8 mouse cellular contexts compared by ENCODE assay signal in the genomic region with DNA sequence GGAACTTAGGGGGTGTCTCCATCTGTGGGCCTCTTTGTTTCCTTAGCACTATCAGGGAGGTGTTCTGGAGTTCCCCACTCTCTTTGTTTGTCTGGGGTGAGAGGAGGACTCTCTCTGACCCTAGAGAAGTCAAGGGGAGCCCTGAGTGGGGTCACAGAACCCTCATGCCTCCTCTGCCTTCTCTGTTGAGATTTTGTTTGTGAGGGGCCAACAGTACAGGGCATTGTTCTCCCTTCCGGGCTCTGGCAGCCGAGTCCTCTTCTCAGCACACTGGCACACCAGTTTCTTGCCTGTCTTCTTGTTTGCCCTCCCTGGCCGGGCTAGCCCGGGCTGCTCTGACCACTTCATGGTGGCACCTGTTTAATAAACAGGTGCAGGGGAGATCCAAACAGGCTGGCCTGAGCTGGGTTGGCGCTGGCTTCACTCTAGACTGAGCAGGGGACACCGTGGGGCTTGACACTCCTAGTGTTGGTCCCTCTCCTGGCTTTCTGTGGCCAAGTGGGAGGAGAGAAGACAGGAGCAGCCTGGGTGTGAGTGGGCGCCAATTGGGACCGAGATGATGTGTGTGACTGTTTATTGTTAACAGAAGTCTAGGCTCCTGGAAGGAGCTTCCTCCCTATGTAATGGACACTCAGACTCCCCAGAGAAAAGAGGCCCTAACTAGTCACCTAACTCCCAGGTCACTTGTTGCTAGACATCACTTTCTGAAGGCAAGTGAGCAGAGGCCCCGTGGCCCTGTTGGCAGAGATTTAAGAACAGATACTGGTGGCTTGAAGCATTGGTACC. TPM values are rescaled to one million over a fixed set of nuclear protein-coding genes. Genes with fewer than 3 reads are reported as not detected.
A peak's percentile ranks its signal among the peaks of the same experiment; 100 is the strongest.
DNase-seq lines count a peak whose midpoint lies in the region; ATAC-seq and TF ChIP-seq lines count a peak whose summit lies in the region.

No protein-coding gene starts in this region.

- H3K9me3 ChIP-seq in midbrain, embryonic 11.5 days (ENCODE audit: control insufficient read depth, low read length), result no peaks in the 10 kb centered on the region
- no peaks in the 10 kb centered on the region for H3K9me3 ChIP-seq in midbrain, postnatal 0 days (ENCODE audit: low read length)
- no peaks in the 10 kb centered on the region for H3K9me3 ChIP-seq in hindbrain, embryonic 15.5 days

- no peak overlapping the region for H3K27ac ChIP-seq in midbrain, embryonic 11.5 days (ENCODE audit: low read depth, low read length)
- no peak overlapping the region; the same call in 1 of the 2 replicates for H3K27ac ChIP-seq in midbrain, postnatal 0 days (ENCODE audit: low read depth, low read length)
- H3K27ac ChIP-seq in hindbrain, embryonic 15.5 days (replicated peaks), result peak overlapping the region; percentile 54
- H3K27ac ChIP-seq in olfactory bulb, adult 2 months (ENCODE audit: insufficient read depth, low read depth, low read length), result peak overlapping the region; percentile 74

- intact Hi-C loops in heart, postnatal 25 days (cut with DNase I), result no loop called here

- peak overlapping the region; percentile 24; the same call in 1 of the 2 replicates for H3K9ac ChIP-seq in midbrain, embryonic 11.5 days (ENCODE audit: low read length)
- no peak overlapping the region for H3K9ac ChIP-seq in midbrain, postnatal 0 days (replicated peaks; ENCODE audit: low read length, poor library complexity, severe bottlenecking)
- 0 out of 2 replicates have a peak overlapping the region, but pooled peaks have one; percentile 11 for H3K9ac ChIP-seq in hindbrain, embryonic 15.5 days

- WGBS in midbrain, embryonic 11.5 days, result 69% methylated on average over 9 of the region's 9 CpGs
- WGBS in midbrain, postnatal 0 days, result 60% methylated on average over 9 of the region's 9 CpGs
- WGBS in hindbrain, embryonic 15.5 days, result 65% methylated on average over 9 of the region's 9 CpGs
- 49% methylated on average over 9 of the region's 9 CpGs for WGBS in olfactory bulb, adult 2 months

- peak; percentile 91 for DNase-seq in heart, adult 11 months
- no peak for DNase-seq in heart, postnatal 25 days (ENCODE audit: low spot score)
- DNase-seq in midbrain, embryonic 11.5 days (ENCODE audit: low spot score, missing footprints), result no peak
- DNase-seq in midbrain, postnatal 0 days (ENCODE audit: low spot score), result no peak
- DNase-seq in adipocyte (ENCODE audit: low spot score), result no peak
- DNase-seq in MN1 (ENCODE audit: low spot score), result no peak

- no peaks in the 10 kb centered on the region for H3K27me3 ChIP-seq in midbrain, embryonic 11.5 days (ENCODE audit: control insufficient read depth, insufficient read depth, low read length)
- no peaks in the 10 kb centered on the region for H3K27me3 ChIP-seq in midbrain, postnatal 0 days (ENCODE audit: insufficient read depth, low read length)
- H3K27me3 ChIP-seq in hindbrain, embryonic 15.5 days, result no peaks in the 10 kb centered on the region

- TF ChIP-seq POLR2A in olfactory bulb, adult 2 months (IDR thresholded peaks at IDR 0.05; ENCODE audit: insufficient read depth, low read depth, low read length), result no peak

- no peak overlapping the region for H3K4me2 ChIP-seq in midbrain, embryonic 11.5 days
- H3K4me2 ChIP-seq in midbrain, postnatal 0 days (ENCODE audit: low read depth, low read length, poor library complexity, severe bottlenecking), result no peak overlapping the region
- H3K4me2 ChIP-seq in hindbrain, embryonic 15.5 days, result no peak overlapping the region

- H3K4me3 ChIP-seq in midbrain, embryonic 11.5 days (ENCODE audit: low read depth, low read length), result no peak overlapping the region
- no peak overlapping the region for H3K4me3 ChIP-seq in midbrain, postnatal 0 days (ENCODE audit: low read depth, low read length)
- no peak overlapping the region for H3K4me3 ChIP-seq in hindbrain, embryonic 15.5 days
- H3K4me3 ChIP-seq in olfactory bulb, adult 2 months (ENCODE audit: insufficient read depth, low read depth, low read length), result no peak overlapping the region

- H3K36me3 ChIP-seq in midbrain, embryonic 11.5 days (ENCODE audit: control insufficient read depth, insufficient read depth, low read length), result no peaks in the 10 kb centered on the region
- H3K36me3 ChIP-seq in midbrain, postnatal 0 days (ENCODE audit: insufficient read depth, low read length), result peaks cover 4% of the 10 kb centered on the region; the same call in 1 of the 2 replicates
- H3K36me3 ChIP-seq in hindbrain, embryonic 15.5 days, result no peaks in the 10 kb centered on the region

- no peaks in the 10 kb centered on the region for H3K4me1 ChIP-seq in midbrain, embryonic 11.5 days (ENCODE audit: control insufficient read depth, insufficient read depth, low read length)
- H3K4me1 ChIP-seq in midbrain, postnatal 0 days (ENCODE audit: insufficient read depth, low read length), result peaks cover 16% of the 10 kb centered on the region
- peaks cover 67% of the 10 kb centered on the region for H3K4me1 ChIP-seq in hindbrain, embryonic 15.5 days (replicated peaks)
- H3K4me1 ChIP-seq in olfactory bulb, adult 2 months (ENCODE audit: control insufficient read depth, insufficient read depth, low read length), result peaks cover 38% of the 10 kb centered on the region

- ATAC-seq in midbrain, embryonic 11.5 days (ENCODE audit: low FRiP score), result no peak
- ATAC-seq in midbrain, postnatal 0 days (ENCODE audit: low FRiP score), result no peak
- ATAC-seq in hindbrain, embryonic 15.5 days (ENCODE audit: low FRiP score, low read depth), result 0 out of 2 replicates have a peak, but pooled peaks have one; percentile 11

- no peak for TF ChIP-seq CTCF in midbrain, postnatal 0 days (IDR thresholded peaks at IDR 0.05)
- no peak for TF ChIP-seq CTCF in olfactory bulb, adult 2 months (IDR thresholded peaks at IDR 0.05; ENCODE audit: insufficient read depth, low read depth, low read length)

RNA-seq across cellular contexts. Expression of gene Slc43a2, which starts 6.9 kb away (rescaled TPM):
- 10 to 100 TPM; 14.9 to 18.2 TPM for total RNA-seq in heart, postnatal 25 days (2021)
- 3.3 and 3.7 TPM in 2 replicates for polyA plus RNA-seq in midbrain, embryonic 11.5 days (2014; fragmentation: Nextera tagmentation; extraction: Ambion mirVana)
- 34.3 and 34.5 TPM in 2 replicates for total RNA-seq in midbrain, postnatal 0 days (2014; rRNA removed)
- polyA plus RNA-seq in midbrain, postnatal 0 days (2015; fragmentation: Nextera tagmentation; extraction: Ambion mirVana), result 17.0 and 20.4 TPM in 2 replicates
- polyA plus RNA-seq in hindbrain, embryonic 15.5 days (2015; fragmentation: Nextera tagmentation; extraction: Ambion mirVana), result 15.2 and 17.6 TPM in 2 replicates
- polyA plus RNA-seq in olfactory bulb, adult 2 months (2012; ENCODE audit: insufficient read depth, insufficient read length, low replicate concordance, missing spikeins), result 363 TPM in 1 of 2 replicates, not detected in the other

RNA-seq across cellular contexts. Expression of gene Scarf1, which starts 25.0 kb away (rescaled TPM):
- total RNA-seq in heart, postnatal 25 days (2021), result 10 to 100 TPM in 1 of 2 experiments, 1 to 10 TPM in 1; 8.5 to 12.1 TPM
- polyA plus RNA-seq in midbrain, embryonic 11.5 days (2014; fragmentation: Nextera tagmentation; extraction: Ambion mirVana), result 2.9 and 3.4 TPM in 2 replicates
- total RNA-seq in midbrain, postnatal 0 days (2014; rRNA removed), result 3.6 and 3.8 TPM in 2 replicates
- polyA plus RNA-seq in midbrain, postnatal 0 days (2015; fragmentation: Nextera tagmentation; extraction: Ambion mirVana), result 3.0 and 3.5 TPM in 2 replicates
- 4.0 and 4.5 TPM in 2 replicates for polyA plus RNA-seq in hindbrain, embryonic 15.5 days (2015; fragmentation: Nextera tagmentation; extraction: Ambion mirVana)
- polyA plus RNA-seq in olfactory bulb, adult 2 months (2012; ENCODE audit: insufficient read depth, insufficient read length, low replicate concordance, missing spikeins), result not detected in 2 replicates

RNA-seq across cellular contexts. Expression of gene Rilp, which starts 28.5 kb away (rescaled TPM):
- 10 to 100 TPM; 47.4 to 47.8 TPM for total RNA-seq in heart, postnatal 25 days (2021)
- 0.53 and 0.72 TPM in 2 replicates for polyA plus RNA-seq in midbrain, embryonic 11.5 days (2014; fragmentation: Nextera tagmentation; extraction: Ambion mirVana)
- 5.7 and 7.0 TPM in 2 replicates for total RNA-seq in midbrain, postnatal 0 days (2014; rRNA removed)
- 6.9 and 7.5 TPM in 2 replicates for polyA plus RNA-seq in midbrain, postnatal 0 days (2015; fragmentation: Nextera tagmentation; extraction: Ambion mirVana)
- 2.7 and 3.1 TPM in 2 replicates for polyA plus RNA-seq in hindbrain, embryonic 15.5 days (2015; fragmentation: Nextera tagmentation; extraction: Ambion mirVana)
- not detected in 2 replicates for polyA plus RNA-seq in olfactory bulb, adult 2 months (2012; ENCODE audit: insufficient read depth, insufficient read length, low replicate concordance, missing spikeins)

RNA-seq across cellular contexts. Expression of gene Pitpna, which starts 49.5 kb away (rescaled TPM):
- 100 to 1,000 TPM; 108 to 115 TPM for total RNA-seq in heart, postnatal 25 days (2021)
- polyA plus RNA-seq in midbrain, embryonic 11.5 days (2014; fragmentation: Nextera tagmentation; extraction: Ambion mirVana), result 87.9 and 90.7 TPM in 2 replicates
- total RNA-seq in midbrain, postnatal 0 days (2014; rRNA removed), result 105 and 108 TPM in 2 replicates
- polyA plus RNA-seq in midbrain, postnatal 0 days (2015; fragmentation: Nextera tagmentation; extraction: Ambion mirVana), result 91.7 and 106 TPM in 2 replicates
- polyA plus RNA-seq in hindbrain, embryonic 15.5 days (2015; fragmentation: Nextera tagmentation; extraction: Ambion mirVana), result 120 and 124 TPM in 2 replicates
- polyA plus RNA-seq in olfactory bulb, adult 2 months (2012; ENCODE audit: insufficient read depth, insufficient read length, low replicate concordance, missing spikeins), result 209 and 678 TPM in 2 replicates

RNA-seq across cellular contexts. Expression of gene Prpf8, which starts 51.8 kb away (rescaled TPM):
- 10 to 100 TPM; 78.7 to 89.4 TPM for total RNA-seq in heart, postnatal 25 days (2021)
- 94.9 and 100.0 TPM in 2 replicates for polyA plus RNA-seq in midbrain, embryonic 11.5 days (2014; fragmentation: Nextera tagmentation; extraction: Ambion mirVana)
- 121 and 129 TPM in 2 replicates for total RNA-seq in midbrain, postnatal 0 days (2014; rRNA removed)
- polyA plus RNA-seq in midbrain, postnatal 0 days (2015; fragmentation: Nextera tagmentation; extraction: Ambion mirVana), result 25.7 and 27.6 TPM in 2 replicates
- polyA plus RNA-seq in hindbrain, embryonic 15.5 days (2015; fragmentation: Nextera tagmentation; extraction: Ambion mirVana), result 51.2 and 54.6 TPM in 2 replicates
- polyA plus RNA-seq in olfactory bulb, adult 2 months (2012; ENCODE audit: insufficient read depth, insufficient read length, low replicate concordance, missing spikeins), result 102 and 148 TPM in 2 replicates

Comparison
In these comparisons a context has a peak if more than half of its experiments do, and no peak if none do; other contexts are left out.
1. H3K27ac ChIP-seq: peak in hindbrain, embryonic 15.5 days (single experiment) and olfactory bulb, adult 2 months (single experiment); none in midbrain, embryonic 11.5 days (single experiment) and midbrain, postnatal 0 days (single experiment).